Mouse (Mus musculus) hindbrain, embryonic 14.5 days (tissue): ENCODE measurements at regions not wholly inside any gene's neighbourhood (a gene's known extent, or its start where the extent isn't known, plus 50 kb on each side); places are given as distances from the start of the nearest gene placed in this dataset.

ENCODE experiments used
- ATAC-seq: fragments of 200-750 bp; cut with Nextera tagmentation; 2 replicates; pipeline ENCODE4 v1.8.0; 2017; ENCODE audit warnings: moderate number of reproducible peaks, mild to moderate bottlenecking, moderate TSS enrichment, moderate library complexity; ENCODE audit not compliant: low FRiP score
- DNase-seq: peaks from one replicate; pipeline ENCODE4 v3.0.0-alpha.2; 2015; ENCODE audit warnings: low spot score
- H3K27ac ChIP-seq: fragments of 300-500 bp; sonication (generic); 2 replicates; pipeline ENCODE4 v1.5.1; 2014; ENCODE audit warnings: mild to moderate bottlenecking, moderate library complexity
- H3K27me3 ChIP-seq: fragments of 300-500 bp; sonication (generic); 2 replicates; pipeline ENCODE4 v1.6.1; 2014; ENCODE audit warnings: mild to moderate bottlenecking, low read length, mixed read lengths; ENCODE audit not compliant: control insufficient read depth, insufficient read depth
- H3K36me3 ChIP-seq: fragments of 300-500 bp; sonication (generic); replicated peaks from 2 replicates; pipeline ENCODE4 v1.6.1; 2014; ENCODE audit not compliant: control insufficient read depth, insufficient read depth
- H3K4me1 ChIP-seq: fragments of 300-500 bp; sonication (generic); replicated peaks from 2 replicates; pipeline ENCODE4 v1.6.1; 2014; ENCODE audit warnings: antibody characterized with exemption, low read length, mixed read lengths; ENCODE audit not compliant: control insufficient read depth, insufficient read depth
- H3K4me2 ChIP-seq: fragments of 300-500 bp; sonication (generic); replicated peaks from 2 replicates; pipeline ENCODE4 v1.6.1; 2014; ENCODE audit warnings: mild to moderate bottlenecking, moderate library complexity
- H3K4me3 ChIP-seq: fragments of 300-500 bp; sonication (generic); replicated peaks from 2 replicates; pipeline ENCODE4 v1.5.1; 2014; ENCODE audit warnings: mild to moderate bottlenecking, low read length
- H3K9ac ChIP-seq: fragments of 300-500 bp; sonication (generic); 2 replicates; pipeline ENCODE4 v1.6.1; 2014
- H3K9me3 ChIP-seq: fragments of 300-500 bp; sonication (generic); 2 replicates; pipeline ENCODE4 v1.6.1; 2016; ENCODE audit warnings: low read length; ENCODE audit not compliant: control insufficient read depth
- WGBS: fragments of 180-500 bp; shearing (Covaris S2); extraction: QIAGEN DNeasy Blood & Tissue Kit; methylation state at CpG from one replicate; pipeline ENCODE4 v1.1.7; 2014; 5-methylcytosine and 5-hydroxymethylcytosine counted together

GRCm38 (mm10) chr11:85989536-85989935 is 103.3 kb downstream of the Tbx4 start:
- Histone ChIP-seq H3K4me2 (peak overlapping the region; percentile 48), H3K4me3 (peak overlapping the region; percentile 8; the same call in 1 of the 2 replicates), H3K36me3 (no peaks in the 10 kb centered on the region), H3K27ac (no peak overlapping the region), H3K9ac (0 out of 2 replicates have a peak overlapping the region, but pooled peaks have one; percentile 28), H3K27me3 (peaks cover 14% of the 10 kb centered on the region; the same call in 1 of the 2 replicates), H3K9me3 (no peaks in the 10 kb centered on the region), H3K4me1 (peaks cover 4% of the 10 kb centered on the region; the same call in 1 of the 2 replicates)
- 13% methylated on average over 10 of the region's 10 CpGs for WGBS
- ATAC-seq (no peak), DNase-seq (no peak)

DNA sequence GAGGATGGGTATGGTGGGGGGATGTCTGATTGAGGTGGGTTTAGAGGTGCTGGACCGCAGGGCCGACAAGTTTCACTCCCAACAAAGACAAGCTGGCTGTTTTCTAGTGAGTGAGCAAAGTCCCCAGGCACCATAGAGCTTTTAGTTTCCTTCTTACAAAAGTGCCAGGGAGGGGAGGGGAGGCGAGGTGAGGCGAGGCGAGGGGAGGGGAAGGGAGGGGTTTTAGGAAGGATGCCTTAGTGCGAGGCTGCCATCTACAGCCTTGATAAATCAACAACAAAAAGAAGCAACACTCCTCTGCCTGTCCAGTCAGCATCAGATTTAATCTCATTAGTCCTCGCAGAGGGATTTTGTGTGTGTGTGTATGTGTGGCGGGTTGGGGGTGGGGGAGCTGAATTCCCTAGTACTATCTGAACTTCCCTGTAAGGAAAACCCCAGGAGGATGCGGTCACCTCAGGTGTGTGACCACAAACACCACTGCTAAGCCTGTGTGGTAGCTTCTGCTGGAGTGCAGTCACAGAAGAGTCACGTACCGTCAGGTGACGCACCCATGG is 103.8 kb downstream of the Tbx4 start:
- no peak overlapping the region for H3K27ac ChIP-seq
- peak overlapping the region; percentile 48 for H3K4me2 ChIP-seq
- WGBS, result 19% methylated on average over 11 of the region's 12 CpGs
- H3K9me3 ChIP-seq, result no peaks in the 10 kb centered on the region
- no peaks in the 10 kb centered on the region for H3K36me3 ChIP-seq
- DNase-seq (peak; percentile 31), ATAC-seq (no peak)
- H3K4me1 ChIP-seq, result peaks cover 7% of the 10 kb centered on the region; the same call in 1 of the 2 replicates
- H3K27me3 ChIP-seq, result peaks cover 18% of the 10 kb centered on the region; the same call in 1 of the 2 replicates
- H3K9ac ChIP-seq, result 0 out of 2 replicates have a peak overlapping the region, but pooled peaks have one; percentile 28
- peak overlapping the region; percentile 8; the same call in 1 of the 2 replicates for H3K4me3 ChIP-seq

GRCm38 (mm10) chr11:85995318-85996095 is 109.3 kb downstream of the Tbx4 start:
- Histone ChIP-seq H3K27ac (no peak overlapping the region), H3K9me3 (no peaks in the 10 kb centered on the region), H3K4me1 (peaks cover 7% of the 10 kb centered on the region; the same call in 1 of the 2 replicates), H3K9ac (peak overlapping the region; percentile 25; the same call in 1 of the 2 replicates), H3K4me3 (peak overlapping the region; percentile 25), H3K36me3 (no peaks in the 10 kb centered on the region), H3K27me3 (0 out of 2 replicates have a peak, but pooled peaks cover 3% of the 10 kb centered on the region), H3K4me2 (peak overlapping the region; percentile 54)
- ATAC-seq (no peak; the same call in 1 of the 2 replicates), DNase-seq (peak; percentile 62)
- 35% methylated on average over 29 of the region's 29 CpGs for WGBS

DNA sequence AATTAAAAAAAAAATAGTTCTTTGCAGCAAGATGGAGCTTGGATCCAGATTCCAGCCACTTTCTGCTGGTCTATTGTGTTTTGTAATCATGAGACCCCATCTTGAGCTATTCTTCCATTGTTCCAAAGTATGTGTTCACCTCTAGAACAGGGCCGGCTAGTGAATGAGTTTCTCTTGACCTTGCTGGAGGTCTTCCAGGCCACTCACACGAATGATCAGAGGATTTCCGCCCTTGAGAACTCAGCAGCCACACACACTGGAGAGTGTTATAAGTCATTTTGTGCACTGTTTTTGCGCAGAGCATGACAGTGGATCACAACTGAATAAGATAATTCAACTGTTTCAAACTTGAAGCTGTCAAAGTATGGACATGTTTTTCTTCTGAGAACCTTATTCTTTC is 110.5 kb downstream of the Tbx4 start:
- H3K4me2 ChIP-seq, result no peak overlapping the region
- peaks cover 7% of the 10 kb centered on the region; the same call in 1 of the 2 replicates for H3K4me1 ChIP-seq
- no peak overlapping the region for H3K4me3 ChIP-seq
- 0 out of 2 replicates have a peak, but pooled peaks cover 3% of the 10 kb centered on the region for H3K27me3 ChIP-seq
- no peak overlapping the region for H3K9ac ChIP-seq
- no peak overlapping the region for H3K27ac ChIP-seq
- ATAC-seq (no peak), DNase-seq (no peak)
- no peaks in the 10 kb centered on the region for H3K9me3 ChIP-seq
- WGBS, result 60% methylated on average over 4 of the region's 4 CpGs
- H3K36me3 ChIP-seq, result no peaks in the 10 kb centered on the region

GRCm38 (mm10) chr11:86003341-86003740 is 117.1 kb downstream of the Tbx4 start:
- 75% methylated on average over 7 of the region's 7 CpGs for WGBS
- H3K27me3 ChIP-seq, result no peaks in the 10 kb centered on the region
- H3K27ac ChIP-seq, result no peak overlapping the region
- no peak overlapping the region for H3K4me3 ChIP-seq
- DNase-seq (no peak), ATAC-seq (no peak)
- H3K9me3 ChIP-seq, result no peaks in the 10 kb centered on the region
- no peaks in the 10 kb centered on the region for H3K36me3 ChIP-seq
- H3K9ac ChIP-seq, result no peak overlapping the region
- no peaks in the 10 kb centered on the region for H3K4me1 ChIP-seq
- no peak overlapping the region for H3K4me2 ChIP-seq

GRCm38 (mm10) chr11:86005284-86005683 is 119.1 kb downstream of the Tbx4 start:
- no peak overlapping the region for H3K4me2 ChIP-seq
- 89% methylated on average over 2 of the region's 2 CpGs for WGBS
- no peaks in the 10 kb centered on the region for H3K27me3 ChIP-seq
- H3K9me3 ChIP-seq, result no peaks in the 10 kb centered on the region
- H3K4me3 ChIP-seq, result no peak overlapping the region
- no peak for ATAC-seq
- no peak for DNase-seq
- H3K27ac ChIP-seq, result no peak overlapping the region
- H3K9ac ChIP-seq, result no peak overlapping the region
- no peaks in the 10 kb centered on the region for H3K4me1 ChIP-seq
- H3K36me3 ChIP-seq, result no peaks in the 10 kb centered on the region

DNA sequence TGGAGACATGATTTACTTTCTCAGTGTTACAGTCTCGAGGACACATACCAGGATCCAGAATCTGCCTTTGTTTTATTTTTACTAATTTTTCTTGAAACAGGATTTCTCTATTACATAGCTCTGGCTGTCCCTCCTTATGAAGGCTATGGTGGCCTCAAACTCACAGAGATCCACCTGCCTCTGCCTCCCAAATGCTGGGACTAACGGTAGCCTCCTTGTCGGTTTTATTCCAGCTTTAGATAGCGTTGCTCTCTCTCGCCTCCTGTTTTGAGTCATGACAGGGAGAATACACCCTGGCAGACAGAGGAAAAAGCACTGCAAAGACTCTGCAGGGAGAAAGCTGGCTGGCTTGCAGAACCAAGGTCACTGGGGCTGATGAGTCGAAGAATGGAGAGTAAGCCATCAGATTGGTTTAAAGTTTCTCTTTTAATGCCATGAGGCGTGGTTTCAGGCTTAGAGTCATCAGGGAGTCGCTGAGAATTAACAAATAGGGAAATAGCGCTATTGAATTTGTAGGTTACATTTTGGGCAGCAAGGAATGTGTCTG is 119.8 kb downstream of the Tbx4 start:
- H3K27me3 ChIP-seq, result no peaks in the 10 kb centered on the region
- H3K4me3 ChIP-seq, result no peak overlapping the region
- WGBS, result 83% methylated on average over 9 of the region's 9 CpGs
- no peak for DNase-seq
- no peak overlapping the region for H3K4me2 ChIP-seq
- no peaks in the 10 kb centered on the region for H3K36me3 ChIP-seq
- no peak overlapping the region for H3K27ac ChIP-seq
- H3K4me1 ChIP-seq, result no peaks in the 10 kb centered on the region
- no peaks in the 10 kb centered on the region for H3K9me3 ChIP-seq
- no peak overlapping the region for H3K9ac ChIP-seq
- no peak for ATAC-seq

GRCm38 (mm10) chr11:86006859-86007258 is 120.6 kb downstream of the Tbx4 start:
- no peak overlapping the region for H3K4me2 ChIP-seq
- 94% methylated on average over 4 of the region's 4 CpGs for WGBS

More at GRCm38 (mm10) chr11:86006859-86007258, 120.6 kb downstream of the Tbx4 start:
- Histone ChIP-seq H3K4me3 (no peak overlapping the region), H3K9ac (no peak overlapping the region), H3K36me3 (no peaks in the 10 kb centered on the region), H3K9me3 (no peaks in the 10 kb centered on the region), H3K27me3 (no peaks in the 10 kb centered on the region), H3K4me1 (no peaks in the 10 kb centered on the region), H3K27ac (no peak overlapping the region)
- DNase-seq (no peak), ATAC-seq (no peak)
